Mouse (Mus musculus) frontal cortex, postnatal 25 days (tissue): ENCODE measurements at regions not wholly inside any gene's neighbourhood (a gene's known extent, or its start where the extent isn't known, plus 50 kb on each side); places are given as distances from the start of the nearest gene placed in this dataset.

Experiments used
- DNase-seq, 2 experiments: peaks; one replicate each; pipeline ENCODE4 v3.0.0; 2022; ENCODE audit warnings: low spot score in 2 of 2

GRCm38 (mm10) chr10:37079535-37079934 is 59.2 kb downstream of the Marcks start:
- DNase-seq, result no peak

GRCm38 (mm10) chr10:37078439-37078838 is 60.3 kb downstream of the Marcks start:
- DNase-seq, result peak; percentile 9 to 26

- DNase-seq, result no peak
Measured at GRCm38 (mm10) chr10:37077741-37078140, 61.0 kb downstream of the Marcks start.

- DNase-seq, result peak in 1 of 2 experiments; percentile 57
Measured at GRCm38 (mm10) chr10:37072834-37073233, 65.9 kb downstream of the Marcks start.

GRCm38 (mm10) chr10:37072061-37072460 is 66.7 kb downstream of the Marcks start:
- DNase-seq, result no peak

GRCm38 (mm10) chr10:37071420-37071819 is 67.3 kb downstream of the Marcks start:
- DNase-seq, result no peak
